Mouse (Mus musculus): ENCODE data around the gene Aspdh. TPM values are rescaled to one million over a fixed set of nuclear protein-coding genes. Genes with fewer than 3 reads are reported as not detected.

Gene Aspdh
- polyA plus RNA-seq, 1 experiment, result 0.50 TPM

- H3K4me3 ChIP-seq (replicated peaks; ENCODE audit: extremely low read depth, low read depth, low read length), result no peak overlapping the region
- TF ChIP-seq CTCF (IDR thresholded peaks at IDR 0.05; ENCODE audit: insufficient read depth, low read length), result peak; percentile 99
- no peak for TF ChIP-seq POLR2A (IDR thresholded peaks at IDR 0.05; ENCODE audit: borderline replicate concordance, extremely low read depth, low read depth, low read length)
- H3K4me1 ChIP-seq (ENCODE audit: control insufficient read depth, insufficient read depth, low read length), result no peaks in the 10 kb centered on the region
- WGBS, result 32% methylated on average over 5 of the region's 5 CpGs
- peak; percentile 71 for DNase-seq
Observed at GRCm38 (mm10) chr7:44484841-44485571, 19.8 kb downstream of the Aspdh start.

GRCm38 (mm10) chr7:44485572-44486195 lies 20.5 kb downstream of the Aspdh start:
- no peak overlapping the region for H3K4me3 ChIP-seq (replicated peaks; ENCODE audit: extremely low read depth, low read depth, low read length)
- 74% methylated on average over 7 of the region's 7 CpGs for WGBS

GRCm38 (mm10) chr7:44486927-44487575 lies 21.9 kb downstream of the Aspdh start:
- TF ChIP-seq CTCF (IDR thresholded peaks at IDR 0.05; ENCODE audit: insufficient read depth, low read length) (no peak), POLR2A (IDR thresholded peaks at IDR 0.05; ENCODE audit: borderline replicate concordance, extremely low read depth, low read depth, low read length) (no peak)
- no peaks in the 10 kb centered on the region for H3K4me1 ChIP-seq (ENCODE audit: control insufficient read depth, insufficient read depth, low read length)
- WGBS, result 71% methylated on average over 13 of the region's 13 CpGs
- DNase-seq, result no peak
- no peak overlapping the region for H3K4me3 ChIP-seq (replicated peaks; ENCODE audit: extremely low read depth, low read depth, low read length)

More at GRCm38 (mm10) chr7:44485572-44486195, 20.5 kb downstream of the Aspdh start:
- no peaks in the 10 kb centered on the region for H3K4me1 ChIP-seq (ENCODE audit: control insufficient read depth, insufficient read depth, low read length)
- TF ChIP-seq CTCF (IDR thresholded peaks at IDR 0.05; ENCODE audit: insufficient read depth, low read length) (no peak), POLR2A (IDR thresholded peaks at IDR 0.05; ENCODE audit: borderline replicate concordance, extremely low read depth, low read depth, low read length) (no peak)
- DNase-seq, result no peak

- TF ChIP-seq POLR2A (IDR thresholded peaks at IDR 0.05; ENCODE audit: borderline replicate concordance, extremely low read depth, low read depth, low read length) (no peak), CTCF (IDR thresholded peaks at IDR 0.05; ENCODE audit: insufficient read depth, low read length) (no peak)
- WGBS, result 85% methylated on average over 7 of the region's 7 CpGs
- no peak overlapping the region for H3K4me3 ChIP-seq (replicated peaks; ENCODE audit: extremely low read depth, low read depth, low read length)
- DNase-seq, result no peak
- no peaks in the 10 kb centered on the region for H3K4me1 ChIP-seq (ENCODE audit: control insufficient read depth, insufficient read depth, low read length)
Observed at GRCm38 (mm10) chr7:44487936-44488335, 22.7 kb downstream of the Aspdh start.

- no peak for TF ChIP-seq POLR2A (IDR thresholded peaks at IDR 0.05; ENCODE audit: borderline replicate concordance, extremely low read depth, low read depth, low read length)
- TF ChIP-seq CTCF (IDR thresholded peaks at IDR 0.05; ENCODE audit: insufficient read depth, low read length), result no peak
- Histone ChIP-seq H3K4me3 (replicated peaks; ENCODE audit: extremely low read depth, low read depth, low read length) (no peak overlapping the region), H3K4me1 (ENCODE audit: control insufficient read depth, insufficient read depth, low read length) (no peaks in the 10 kb centered on the region)
- no peak for DNase-seq
- WGBS, result 89% methylated on average over 8 of the region's 8 CpGs
Observed at GRCm38 (mm10) chr7:44488545-44488944, 23.4 kb downstream of the Aspdh start.

- H3K4me1 ChIP-seq (ENCODE audit: control insufficient read depth, insufficient read depth, low read length), result no peaks in the 10 kb centered on the region
- TF ChIP-seq CTCF (IDR thresholded peaks at IDR 0.05; ENCODE audit: insufficient read depth, low read length) (no peak), POLR2A (IDR thresholded peaks at IDR 0.05; ENCODE audit: borderline replicate concordance, extremely low read depth, low read depth, low read length) (no peak)
- 80% methylated on average over 4 of the region's 4 CpGs for WGBS
- no peak overlapping the region for H3K4me3 ChIP-seq (replicated peaks; ENCODE audit: extremely low read depth, low read depth, low read length)
- DNase-seq, result no peak
Observed at GRCm38 (mm10) chr7:44490281-44490680, 25.1 kb downstream of the Aspdh start.

GRCm38 (mm10) chr7:44491391-44491790 lies 26.2 kb downstream of the Aspdh start:
- DNase-seq, result no peak
- no peak for TF ChIP-seq CTCF (IDR thresholded peaks at IDR 0.05; ENCODE audit: insufficient read depth, low read length)
- no peak for TF ChIP-seq POLR2A (IDR thresholded peaks at IDR 0.05; ENCODE audit: borderline replicate concordance, extremely low read depth, low read depth, low read length)

GRCm38 (mm10) chr7:44492166-44492826 lies 27.1 kb downstream of the Aspdh start:
- DNase-seq, result no peak
- WGBS, result 94% methylated on average over 21 of the region's 21 CpGs
- H3K4me1 ChIP-seq (ENCODE audit: control insufficient read depth, insufficient read depth, low read length), result no peaks in the 10 kb centered on the region
- no peak overlapping the region for H3K4me3 ChIP-seq (replicated peaks; ENCODE audit: extremely low read depth, low read depth, low read length)
- TF ChIP-seq CTCF (IDR thresholded peaks at IDR 0.05; ENCODE audit: insufficient read depth, low read length) (no peak), POLR2A (IDR thresholded peaks at IDR 0.05; ENCODE audit: borderline replicate concordance, extremely low read depth, low read depth, low read length) (no peak)

More at GRCm38 (mm10) chr7:44491391-44491790, 26.2 kb downstream of the Aspdh start:
- Histone ChIP-seq H3K4me3 (replicated peaks; ENCODE audit: extremely low read depth, low read depth, low read length) (no peak overlapping the region), H3K4me1 (ENCODE audit: control insufficient read depth, insufficient read depth, low read length) (no peaks in the 10 kb centered on the region)
- WGBS, result 95% methylated on average over 5 of the region's 5 CpGs

GRCm38 (mm10) chr7:44494681-44495080 lies 29.5 kb downstream of the Aspdh start:
- Histone ChIP-seq H3K4me1 (ENCODE audit: control insufficient read depth, insufficient read depth, low read length) (no peaks in the 10 kb centered on the region), H3K4me3 (replicated peaks; ENCODE audit: extremely low read depth, low read depth, low read length) (no peak overlapping the region)
- WGBS, result 86% methylated on average over 12 of the region's 12 CpGs
- no peak for DNase-seq
- TF ChIP-seq POLR2A (IDR thresholded peaks at IDR 0.05; ENCODE audit: borderline replicate concordance, extremely low read depth, low read depth, low read length) (no peak), CTCF (IDR thresholded peaks at IDR 0.05; ENCODE audit: insufficient read depth, low read length) (no peak)
